Mouse (Mus musculus) c-Kit-negative CD71-positive TER-119-positive erythroid progenitor cells, embryonic 14.5 days (primary cell): ENCODE data around the gene Nat8f3.
"Not testable (repeated sequence)": the region's sequence is repeated elsewhere in the genome, so short reads cannot be mapped to it uniquely, and the experiment has no call there.

Experiments
- DNase-seq: peaks from one replicate; pipeline ENCODE4 v3.0.0-alpha.2; 2013; ENCODE audit warnings: low read depth, low spot score

The Nat8f3 gene

DNA sequence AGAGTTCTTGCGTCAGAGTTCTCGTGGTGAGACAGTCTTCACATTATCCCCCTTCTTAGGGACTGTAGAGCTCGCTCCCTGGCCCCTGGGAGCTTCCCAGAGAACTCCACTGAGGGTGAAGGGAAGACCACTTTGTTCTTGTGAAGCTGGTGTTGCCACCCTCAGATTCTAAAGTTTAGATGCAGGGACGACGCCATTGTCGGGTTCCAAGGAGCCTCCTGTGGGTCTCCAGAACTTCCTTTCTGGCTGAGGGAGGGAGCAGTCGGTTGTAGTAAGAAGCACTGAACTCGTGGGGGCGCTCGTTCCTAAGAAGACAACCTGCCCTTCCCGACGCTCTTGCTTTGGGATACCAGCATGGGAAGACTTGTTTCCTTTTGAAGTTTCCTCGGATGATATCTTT lies at the start of gene Nat8f3:
Nat8f3 (minus strand) TSS at position 223 of the 400 bp plus-strand sequence.
- not testable (repeated sequence) for DNase-seq

DNA sequence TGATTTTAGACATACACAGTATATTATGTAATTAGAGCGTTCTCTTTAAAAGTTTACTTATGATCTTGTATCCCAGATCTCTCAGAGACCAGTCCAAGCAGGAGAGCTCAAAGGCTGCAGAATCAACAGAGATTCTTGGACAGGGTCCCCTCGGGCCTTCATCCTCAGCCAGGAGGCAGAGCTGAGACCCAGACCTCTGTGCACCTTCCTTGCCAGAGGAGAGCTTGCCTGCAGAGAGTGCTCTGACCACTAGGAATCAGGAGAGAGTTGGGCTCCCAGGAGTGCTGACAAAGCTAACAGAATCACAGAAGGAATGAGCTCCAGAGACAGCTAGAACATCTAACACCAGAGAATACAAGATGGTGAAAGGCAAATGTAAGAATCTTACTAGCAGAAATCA lies 47.8 kb upstream of the Nat8f3 start:
- DNase-seq, result no peak

DNA sequence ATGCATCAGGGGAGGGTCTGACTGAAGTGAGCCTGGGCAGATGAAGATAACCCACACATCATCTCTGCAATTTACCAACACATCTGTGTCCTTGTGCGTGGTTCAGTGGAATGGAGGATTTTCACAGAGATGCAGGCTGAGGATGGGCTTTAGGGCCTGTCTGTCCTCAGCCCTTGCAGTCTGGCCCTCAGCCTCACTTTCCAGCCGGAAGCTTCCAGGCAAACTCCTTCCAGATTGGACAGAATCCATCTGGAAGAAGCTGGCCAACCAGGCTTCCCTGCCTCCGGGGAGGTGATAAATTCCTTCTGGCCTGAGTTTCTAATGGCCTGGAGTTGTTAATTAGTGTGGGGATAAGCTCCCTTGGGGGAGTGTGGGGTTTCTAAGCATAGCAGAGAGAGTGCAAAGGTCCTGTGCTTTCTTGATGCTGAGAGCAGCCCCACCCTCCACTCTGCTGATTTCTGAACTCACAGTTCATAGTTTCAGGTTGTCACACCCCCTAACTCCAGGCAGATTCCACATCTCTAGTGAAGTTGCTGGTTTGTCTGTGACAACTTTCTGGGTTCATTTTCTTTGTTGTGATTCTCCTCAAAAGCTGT lies 45.5 kb upstream of the Nat8f3 start:
- not testable (repeated sequence) for DNase-seq

DNA sequence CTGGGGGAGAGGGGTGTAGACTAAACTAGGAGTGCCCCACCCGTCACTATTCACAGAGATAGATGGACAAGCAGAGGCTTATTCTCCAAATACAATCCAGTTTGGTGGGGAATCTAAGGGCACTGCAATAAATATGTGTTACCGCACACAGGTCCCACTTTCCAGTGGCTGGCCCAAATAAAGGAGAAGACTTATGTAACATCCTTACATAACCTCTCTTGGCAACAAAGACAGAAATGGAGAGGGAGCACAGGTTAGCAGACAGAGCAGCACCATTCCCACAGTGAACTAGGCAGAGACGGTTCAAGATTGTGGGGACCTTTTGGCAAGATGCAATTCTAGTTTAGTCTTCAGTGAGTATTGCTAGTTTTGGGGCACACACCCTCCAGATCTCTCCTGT lies 45.0 kb upstream of the Nat8f3 start:
- DNase-seq, result not testable (repeated sequence)

DNA sequence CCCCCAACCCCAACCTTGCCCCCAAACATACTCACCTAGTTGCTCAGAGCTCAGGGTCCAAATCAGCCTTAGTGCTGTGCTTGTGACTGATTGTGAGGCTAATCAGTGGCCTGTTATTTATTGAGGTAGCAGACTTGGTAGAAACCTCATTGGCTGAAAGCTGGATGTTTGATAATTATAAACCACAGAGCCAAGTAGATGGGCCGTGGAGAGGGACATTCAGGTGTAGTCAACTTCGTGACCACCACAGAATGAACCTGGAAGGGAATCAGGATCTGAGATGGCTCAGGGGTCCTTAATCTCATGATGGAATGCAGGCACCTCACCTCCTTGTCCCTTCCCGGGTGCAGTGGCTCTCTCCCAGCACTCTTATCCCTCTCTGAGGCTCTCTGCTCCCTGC lies 44.2 kb upstream of the Nat8f3 start:
- DNase-seq, result not testable (repeated sequence)

DNA sequence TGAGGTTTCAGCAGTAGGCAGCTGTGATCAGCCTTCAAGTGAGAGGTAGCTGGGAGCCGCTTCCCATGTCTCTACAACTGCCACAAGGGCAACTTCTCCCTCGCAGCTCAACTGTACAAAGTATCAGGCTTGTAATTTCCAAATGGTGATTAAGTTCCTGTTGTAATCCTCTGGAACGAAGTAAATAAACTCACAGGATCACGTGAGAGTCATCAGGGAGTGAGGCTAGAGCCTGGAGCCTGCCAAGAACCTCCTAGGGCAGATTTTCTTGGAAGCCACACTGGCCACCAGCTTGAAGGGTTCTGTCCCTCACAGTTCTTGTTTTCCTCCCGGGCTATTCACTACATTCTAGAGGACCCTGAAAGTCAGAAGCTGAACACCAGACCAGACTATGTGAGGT lies 37.6 kb upstream of the Nat8f3 start:
- not testable (repeated sequence) for DNase-seq

DNA sequence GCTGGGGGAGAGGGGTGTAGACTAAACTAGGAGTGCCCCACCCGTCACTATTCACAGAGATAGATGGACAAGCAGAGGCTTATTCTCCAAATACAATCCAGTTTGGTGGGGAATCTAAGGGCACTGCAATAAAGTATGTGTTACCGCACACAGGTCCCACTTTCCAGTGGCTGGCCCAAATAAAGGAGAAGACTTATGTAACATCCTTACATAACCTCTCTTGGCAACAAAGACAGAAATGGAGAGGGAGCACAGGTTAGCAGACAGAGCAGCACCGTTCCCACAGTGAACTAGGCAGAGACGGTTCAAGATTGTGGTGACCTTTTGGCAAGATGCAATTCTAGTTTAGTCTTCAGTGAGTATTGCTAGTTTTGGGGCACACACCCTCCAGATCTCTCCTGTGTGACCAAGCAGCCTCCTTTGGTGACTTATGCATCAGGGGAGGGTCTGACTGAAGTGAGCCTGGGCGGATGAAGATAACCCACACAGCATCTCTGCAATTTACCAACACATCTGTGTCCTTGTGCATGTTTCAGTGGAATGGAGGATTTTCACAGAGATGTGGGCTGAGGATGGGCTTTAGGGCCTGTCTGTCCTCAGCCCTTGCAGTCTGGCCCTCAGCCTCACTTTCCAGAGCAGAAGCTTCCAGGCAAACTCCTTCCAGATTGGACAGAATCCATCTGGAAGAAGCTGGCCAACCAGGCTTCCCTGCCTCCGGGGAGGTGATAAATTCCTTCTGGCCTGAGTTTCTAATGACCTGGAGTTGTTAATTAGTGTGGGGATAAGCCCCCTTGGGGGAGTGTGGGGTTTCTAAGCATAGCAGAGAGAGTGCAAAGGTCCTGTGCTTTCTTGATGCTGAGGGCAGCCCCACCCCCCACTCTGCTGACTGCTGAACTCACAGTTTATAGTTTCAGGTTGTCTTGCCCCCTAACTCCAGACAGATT lies 2.2 kb downstream of the Nat8f3 start:
- not testable (repeated sequence) for DNase-seq

DNA sequence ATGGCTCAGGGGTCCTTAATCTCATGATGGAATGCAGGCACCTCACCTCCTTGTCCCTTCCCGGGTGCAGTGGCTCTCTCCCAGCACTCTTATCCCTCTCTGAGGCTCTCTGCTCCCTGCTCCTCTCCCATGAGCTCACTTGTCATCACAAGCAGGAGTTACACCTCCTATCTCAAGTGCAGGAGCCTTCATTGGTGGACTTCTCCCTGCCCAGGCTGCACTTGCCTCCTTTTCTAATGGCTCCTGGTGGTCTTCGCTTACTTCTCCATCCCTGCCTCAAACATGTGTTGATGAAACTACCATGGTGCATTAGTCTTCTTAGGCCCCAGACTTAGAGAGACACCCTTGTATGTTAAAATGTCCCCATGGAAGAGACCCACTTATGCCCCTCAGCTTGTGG lies 2.9 kb downstream of the Nat8f3 start:
- not testable (repeated sequence) for DNase-seq

DNA sequence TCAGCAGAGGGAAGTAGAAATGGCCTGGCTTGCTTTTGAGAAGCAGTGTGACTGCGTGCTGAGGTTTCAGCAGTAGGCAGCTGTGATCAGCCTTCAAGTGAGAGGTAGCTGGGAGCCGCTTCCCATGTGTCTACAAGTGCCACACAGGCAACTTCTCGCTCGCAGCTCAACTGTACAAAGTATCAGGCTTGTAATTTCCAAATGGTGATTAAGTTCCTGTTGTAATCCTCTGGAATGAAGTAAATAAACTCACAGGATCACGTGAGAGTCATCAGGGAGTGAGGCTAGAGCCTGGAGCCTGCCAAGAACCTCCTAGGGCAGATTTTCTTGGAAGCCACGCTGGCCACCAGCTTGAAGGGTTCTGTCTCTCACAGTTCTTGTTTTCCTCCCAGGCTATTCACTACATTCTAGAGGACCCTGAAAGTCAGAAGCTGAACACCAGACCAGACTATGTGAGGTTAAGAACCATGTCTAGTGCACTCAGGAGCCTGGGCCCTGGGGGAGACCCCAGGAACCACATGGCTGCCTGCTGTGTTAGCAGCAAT lies 9.8 kb downstream of the Nat8f3 start:
- not testable (repeated sequence) for DNase-seq

DNA sequence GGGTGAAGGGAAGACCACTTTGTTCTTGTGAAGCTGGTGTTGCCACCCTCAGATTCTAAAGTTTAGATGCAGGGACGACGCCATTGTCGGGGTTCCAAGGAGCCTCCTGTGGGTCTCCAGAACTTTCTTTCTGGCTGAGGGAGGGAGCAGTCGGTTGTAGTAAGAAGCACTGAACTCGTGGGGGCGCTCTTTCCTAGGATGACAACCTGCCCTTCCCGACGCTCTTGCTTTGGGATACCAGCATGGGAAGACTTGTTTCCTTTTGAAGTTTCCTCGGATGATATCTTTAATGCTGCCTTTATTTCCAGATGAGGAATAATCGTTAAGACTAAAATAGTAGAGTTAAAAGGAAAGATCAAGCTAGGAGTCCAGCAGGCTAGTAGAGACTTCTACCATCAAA lies 52.4 kb downstream of the Nat8f3 start, which contains the start of gene Nat8f7:
Nat8f7 (minus strand) TSS at position 101 of the 400 bp plus-strand sequence.
- DNase-seq, result not testable (repeated sequence)

DNA sequence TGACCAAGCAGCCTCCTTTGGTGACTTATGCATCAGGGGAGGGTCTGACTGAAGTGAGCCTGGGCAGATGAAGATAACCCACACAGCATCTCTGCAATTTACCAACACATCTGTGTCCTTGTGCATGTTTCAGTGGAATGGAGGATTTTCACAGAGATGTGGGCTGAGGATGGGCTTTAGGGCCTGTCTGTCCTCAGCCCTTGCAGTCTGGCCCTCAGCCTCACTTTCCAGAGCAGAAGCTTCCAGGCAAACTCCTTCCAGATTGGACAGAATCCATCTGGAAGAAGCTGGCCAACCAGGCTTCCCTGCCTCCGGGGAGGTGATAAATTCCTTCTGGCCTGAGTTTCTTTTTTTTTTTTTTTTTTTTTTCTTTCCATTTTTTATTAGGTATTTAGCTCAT lies 55.9 kb downstream of the Nat8f3 start:
- DNase-seq, result not testable (repeated sequence)

DNA sequence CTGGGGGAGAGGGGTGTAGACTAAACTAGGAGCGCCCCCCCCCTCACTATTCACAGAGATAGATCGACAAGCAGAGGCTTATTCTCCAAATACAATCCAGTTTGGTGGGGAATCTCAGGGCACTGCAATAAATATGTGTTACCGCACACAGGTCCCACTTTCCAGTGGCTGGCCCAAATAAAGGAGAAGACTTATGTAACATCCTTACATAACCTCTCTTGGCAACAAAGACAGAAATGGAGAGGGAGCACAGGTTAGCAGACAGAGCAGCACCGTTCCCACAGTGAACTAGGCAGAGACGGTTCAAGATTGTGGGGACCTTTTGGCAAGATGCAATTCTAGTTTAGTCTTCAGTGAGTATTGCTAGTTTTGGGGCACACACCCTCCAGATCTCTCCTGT lies 56.3 kb downstream of the Nat8f3 start:
- DNase-seq, result not testable (repeated sequence)

DNA sequence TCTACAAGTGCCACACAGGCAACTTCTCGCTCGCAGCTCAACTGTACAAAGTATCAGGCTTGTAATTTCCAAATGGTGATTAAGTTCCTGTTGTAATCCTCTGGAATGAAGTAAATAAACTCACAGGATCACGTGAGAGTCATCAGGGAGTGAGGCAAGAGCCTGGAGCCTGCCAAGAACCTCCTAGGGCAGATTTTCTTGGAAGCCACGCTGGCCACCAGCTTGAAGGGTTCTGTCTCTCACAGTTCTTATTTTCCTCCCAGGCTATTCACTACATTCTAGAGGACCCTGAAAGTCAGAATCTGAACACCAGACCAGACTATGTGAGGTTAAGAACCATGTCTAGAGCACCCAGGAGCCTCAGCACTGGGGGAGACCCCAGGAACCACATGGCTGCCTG lies 63.6 kb downstream of the Nat8f3 start:
- DNase-seq, result not testable (repeated sequence)
